Mouse (Mus musculus) ZHBTc4 (cell line): ENCODE measurements around the gene Alk.

Source experiments
- DNase-seq: peaks from one replicate; pipeline ENCODE4 v3.0.0-alpha.2; 2011; ENCODE audit warnings: low read depth, low spot score

The Alk gene

GRCm38 (mm10) chr17:72038371-72038770 is 566.1 kb downstream of the Alk start:
- DNase-seq = no peak

- no peak for DNase-seq
Measured at GRCm38 (mm10) chr17:72030672-72031071, 573.8 kb downstream of the Alk start.

DNA sequence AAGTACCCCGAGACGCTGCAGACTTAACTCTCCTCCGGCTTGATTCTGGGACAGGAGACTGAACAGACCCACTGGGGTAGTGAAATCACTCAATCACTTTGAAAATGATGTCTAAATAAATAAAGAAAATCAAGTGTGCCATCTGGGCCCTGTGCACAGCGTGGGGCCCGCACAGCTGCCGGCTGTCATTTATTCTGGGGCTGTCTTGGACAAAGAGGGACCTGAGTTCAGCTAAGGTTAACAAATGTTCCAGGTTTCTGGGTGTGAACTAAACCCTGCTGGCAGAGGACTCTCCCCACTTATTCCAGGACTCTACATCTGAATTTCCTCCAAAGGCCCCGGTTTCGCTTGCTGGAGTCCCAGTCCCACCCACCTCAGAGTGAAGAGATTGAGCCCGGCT is 581.1 kb downstream of the Alk start:
- DNase-seq = no peak

GRCm38 (mm10) chr17:72021733-72022669 is 582.4 kb downstream of the Alk start:
- no peak for DNase-seq

DNA sequence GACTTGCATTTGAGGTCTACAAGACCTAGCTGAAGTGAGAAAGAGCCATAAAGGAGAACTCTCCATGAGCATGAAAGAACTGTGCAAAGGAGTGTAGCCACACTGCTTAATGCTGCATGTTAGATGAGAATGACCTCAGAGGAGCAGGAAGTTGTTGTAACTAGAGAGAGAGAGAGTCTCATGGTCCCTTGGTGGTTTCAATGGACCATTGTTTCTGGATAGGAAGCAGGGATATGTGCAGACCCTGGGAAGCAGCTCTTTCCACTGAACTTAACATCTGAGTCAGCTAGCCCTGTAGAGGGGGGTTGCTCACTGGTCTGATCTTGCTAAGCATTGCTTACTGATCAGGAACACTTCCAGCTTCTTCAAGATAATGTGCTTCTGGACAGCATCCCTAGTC is 587.1 kb downstream of the Alk start:
- DNase-seq = no peak

DNA sequence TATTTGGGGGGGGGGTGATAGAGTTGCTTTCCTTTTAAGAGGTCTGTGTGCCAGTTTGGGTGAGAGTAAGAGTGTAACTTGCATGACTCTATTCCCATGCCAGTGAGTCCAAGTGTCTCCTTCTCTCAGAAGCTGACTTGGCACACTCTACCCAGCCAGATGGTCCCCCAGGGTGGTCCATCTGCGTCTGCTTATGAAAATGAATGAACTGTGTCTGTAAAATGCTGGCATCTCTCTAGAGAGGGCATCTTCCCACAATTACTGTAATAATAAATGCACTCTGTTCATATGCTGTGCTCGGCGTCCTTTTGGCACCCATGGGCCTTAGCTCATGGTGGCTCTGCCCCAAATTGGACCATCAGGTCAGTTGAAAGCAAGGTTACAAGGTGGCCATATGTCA is 589.2 kb downstream of the Alk start:
- DNase-seq = no peak

GRCm38 (mm10) chr17:72012775-72013174 is 591.7 kb downstream of the Alk start:
- DNase-seq = no peak

DNA sequence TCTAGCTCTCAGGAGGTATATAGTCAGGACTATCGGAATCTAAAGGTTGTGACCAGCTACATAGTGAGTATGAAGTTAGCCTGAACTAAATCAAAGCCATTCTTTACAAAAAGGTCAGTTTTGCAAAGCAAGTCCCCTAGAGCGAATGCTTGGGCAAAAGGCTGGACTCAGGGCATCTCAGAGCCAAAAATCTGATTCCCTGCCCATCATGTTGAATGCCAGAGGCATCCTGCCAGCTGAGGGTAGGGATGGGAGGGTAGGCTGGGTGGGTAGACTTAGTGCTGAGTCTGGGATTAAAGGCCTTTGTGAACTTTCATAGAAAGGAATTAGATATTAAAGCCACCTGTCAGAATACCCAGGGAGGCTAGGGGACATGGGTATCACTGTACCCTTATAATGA is 594.6 kb downstream of the Alk start:
- DNase-seq = no peak

DNA sequence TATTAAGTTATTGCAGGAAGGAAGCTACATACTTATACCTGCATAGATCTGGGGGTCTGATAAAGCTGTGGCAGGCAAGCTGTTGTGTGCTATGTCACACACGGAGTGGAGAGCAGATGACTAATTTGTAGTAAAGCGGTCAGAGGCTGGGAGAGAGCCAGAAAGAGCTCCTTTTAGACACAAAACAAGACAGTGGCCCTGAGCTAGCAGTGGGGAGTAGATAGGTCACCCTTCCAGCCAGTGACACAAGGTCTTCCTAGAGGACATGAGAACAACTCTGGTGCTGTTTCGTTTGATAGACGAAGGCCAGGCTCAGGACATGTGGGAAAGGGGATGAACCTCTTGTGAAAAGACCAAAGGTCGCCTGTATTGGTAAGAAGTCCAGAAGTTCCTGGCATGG is 596.0 kb downstream of the Alk start:
- DNase-seq = no peak

DNA sequence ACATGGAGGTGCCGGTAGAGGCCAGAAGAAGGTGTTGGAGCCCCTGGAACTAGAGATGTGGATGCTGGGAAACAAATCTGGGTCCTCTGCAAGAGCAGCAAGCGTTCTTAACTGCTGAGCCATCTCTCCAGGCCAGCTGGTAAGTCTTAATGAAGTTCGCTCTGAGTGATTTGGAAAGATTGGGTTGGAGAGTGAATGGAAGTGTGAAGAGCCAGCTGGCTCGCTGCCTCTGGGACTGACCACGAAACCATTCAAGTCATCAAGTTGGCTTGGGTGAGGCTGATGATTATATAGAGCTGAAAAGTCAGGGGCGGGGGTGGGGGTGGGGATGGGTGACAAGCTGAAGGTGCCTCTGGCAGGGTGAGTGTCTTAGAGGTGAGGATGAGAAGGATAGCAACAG is 599.1 kb downstream of the Alk start:
- DNase-seq = no peak

- DNase-seq = no peak
Measured at GRCm38 (mm10) chr17:71999527-72000482, 604.6 kb downstream of the Alk start.

- no peak for DNase-seq
Measured at GRCm38 (mm10) chr17:71997680-71998079, 606.7 kb downstream of the Alk start.

DNA sequence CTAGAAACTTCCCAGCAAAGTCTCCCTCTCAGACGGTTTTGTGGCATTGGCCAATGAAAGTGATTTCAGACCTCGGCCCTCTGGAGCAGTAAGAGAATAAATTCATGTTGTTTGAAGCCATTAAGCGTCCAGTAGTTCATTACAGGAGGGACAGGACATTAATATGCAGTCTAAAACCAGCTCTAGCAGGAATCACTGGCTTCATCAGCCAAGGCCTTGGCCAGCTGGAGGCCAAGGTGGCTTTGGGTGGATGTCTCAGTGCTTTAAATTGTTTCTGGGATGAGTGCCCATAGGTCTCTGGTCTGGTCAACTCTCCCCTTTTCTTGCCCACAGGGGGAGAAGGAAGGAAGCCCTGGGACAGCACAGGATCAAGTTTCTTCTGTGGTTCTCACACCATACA is 608.9 kb downstream of the Alk start:
- no peak for DNase-seq

- DNase-seq = no peak
Measured at GRCm38 (mm10) chr17:71994144-71994543, 610.3 kb downstream of the Alk start.

DNA sequence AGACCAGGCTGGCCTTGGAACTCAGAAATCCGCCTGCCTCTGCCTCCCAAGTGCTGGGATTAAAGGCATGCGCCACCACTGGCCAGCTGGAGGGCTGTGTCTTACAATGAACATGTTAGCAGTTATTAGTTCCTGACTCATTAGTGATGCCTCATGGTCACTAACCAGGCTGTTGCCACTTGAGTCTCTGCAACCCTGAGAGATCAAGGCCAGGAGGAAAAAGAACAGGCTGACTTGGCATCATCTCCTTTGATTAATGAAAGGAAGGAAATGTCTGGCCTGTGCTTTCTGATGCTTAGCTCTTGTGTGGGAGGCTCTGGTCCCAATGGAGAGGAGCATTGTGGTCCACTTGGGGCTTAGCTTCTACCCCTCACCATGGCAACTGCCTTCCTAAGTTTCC is 611.4 kb downstream of the Alk start:
- DNase-seq = no peak

DNA sequence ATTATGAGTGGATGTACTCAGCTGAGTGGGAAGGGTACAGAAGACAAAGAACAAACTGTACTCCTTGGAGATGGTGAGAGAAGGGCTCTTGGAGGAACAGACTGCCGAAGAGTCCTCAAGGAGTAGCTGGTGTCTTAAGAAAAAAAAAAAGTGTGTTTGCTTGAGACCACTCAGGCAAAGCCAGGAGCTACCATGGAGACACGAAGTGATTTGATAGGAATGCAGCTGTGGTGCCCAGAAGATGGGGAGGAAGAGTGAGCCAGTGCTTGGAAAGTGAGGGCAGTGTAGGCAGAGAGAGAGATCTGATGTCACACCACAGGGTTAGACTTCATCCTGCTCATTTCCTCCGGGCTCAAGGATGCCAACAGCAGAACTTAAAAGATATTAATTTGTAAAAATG is 613.2 kb downstream of the Alk start:
- DNase-seq = no peak

- DNase-seq = no peak
Measured at GRCm38 (mm10) chr17:71990176-71990720, 614.2 kb downstream of the Alk start.

DNA sequence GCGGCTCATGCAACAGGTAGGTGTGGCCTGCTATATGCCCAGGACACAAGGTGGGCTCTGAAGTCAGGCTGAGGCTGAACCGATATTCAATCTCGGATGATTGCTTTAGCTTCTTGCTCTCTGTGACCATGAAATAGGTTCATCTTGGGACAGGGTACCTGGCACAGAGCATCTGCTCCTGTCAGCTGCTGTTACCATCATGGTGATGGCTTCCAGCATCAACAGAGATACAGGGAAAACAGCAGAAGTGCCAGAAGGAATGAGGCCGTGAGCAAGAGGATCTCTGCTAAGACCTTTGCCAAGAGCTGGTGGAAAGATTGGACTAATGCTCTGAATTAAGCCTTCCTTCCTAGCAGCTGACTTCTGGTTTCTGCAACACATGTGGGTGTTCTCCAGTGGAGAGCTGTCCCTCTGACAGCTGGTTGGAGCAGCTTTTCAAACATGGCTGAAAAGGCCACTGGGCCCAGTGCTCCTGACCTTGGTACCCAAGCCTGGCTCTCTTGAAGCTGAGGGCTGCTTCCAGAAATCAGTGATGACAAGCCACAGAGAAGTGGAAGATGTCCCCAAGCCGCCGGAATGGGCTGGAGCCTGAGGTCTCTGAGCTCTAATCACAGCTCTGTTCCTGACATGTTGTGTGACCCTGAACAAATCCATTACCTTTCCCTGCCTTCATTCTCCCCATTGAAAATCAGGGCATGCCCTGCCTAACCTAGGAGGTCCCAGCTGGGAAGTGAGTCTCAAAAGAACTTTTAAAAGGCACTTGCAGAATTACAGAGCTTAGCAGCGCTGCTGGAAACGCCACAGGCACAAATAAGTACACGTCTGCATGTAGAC is 615.5 kb downstream of the Alk start:
- DNase-seq = no peak

- no peak for DNase-seq
Measured at GRCm38 (mm10) chr17:71986998-71987397, 617.4 kb downstream of the Alk start.

DNA sequence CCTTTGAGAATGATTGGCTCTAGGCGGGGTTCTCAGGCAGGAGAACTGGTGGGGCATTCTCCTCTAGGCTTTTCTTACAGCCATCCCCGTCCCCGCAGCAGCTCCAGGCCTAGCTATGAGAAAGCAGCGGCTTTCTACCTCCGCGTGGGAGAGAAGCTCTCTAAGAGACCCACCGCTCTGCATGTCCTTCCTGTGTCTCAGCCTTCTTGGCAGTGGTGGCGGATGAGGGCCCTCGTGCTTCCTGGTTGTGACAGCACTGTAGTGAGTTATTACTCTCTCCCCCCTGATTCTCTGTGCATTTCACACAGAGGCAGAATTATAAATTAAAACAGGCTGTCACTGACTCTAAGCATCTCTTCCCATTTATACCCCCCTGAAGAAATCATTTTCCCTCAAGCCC is 618.0 kb downstream of the Alk start:
- peak; percentile 14 for DNase-seq

DNA sequence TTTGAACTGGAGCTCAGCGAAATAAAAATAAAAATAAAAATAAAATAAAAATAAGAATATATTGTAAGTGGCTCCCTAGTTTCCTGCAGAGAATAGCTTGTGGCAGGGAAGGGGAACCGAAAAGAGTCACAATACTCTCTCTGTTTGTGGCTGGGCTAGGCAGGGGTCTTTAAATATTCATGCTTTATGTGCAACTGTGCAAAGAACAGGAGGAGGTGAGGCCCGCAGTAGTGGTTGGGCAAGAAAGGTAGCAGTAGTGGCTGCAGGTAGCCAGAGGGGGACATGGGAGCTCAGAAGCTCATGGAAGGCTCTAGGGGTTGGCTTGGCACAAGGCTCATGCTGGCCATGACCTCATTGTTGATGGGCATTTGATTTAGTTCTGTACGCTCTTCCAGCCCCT is 623.2 kb downstream of the Alk start:
- no peak for DNase-seq
